Mouse (Mus musculus): ENCODE results near the gene Gm16867. TPM values are rescaled to one million over a fixed set of nuclear protein-coding genes. Genes with fewer than 3 reads are reported as not detected.
"Not testable (repeated sequence)": the region's sequence is repeated elsewhere in the genome, so short reads cannot be mapped to it uniquely, and the experiment has no call there.

The Gm16867 gene
- polyA plus RNA-seq, 1 experiment from 2014 or later = not detected

- not testable (repeated sequence) for DNase-seq (ENCODE audit: low spot score); H3K4me2 ChIP-seq (ENCODE audit: low read depth, low read length); H3K27ac ChIP-seq (replicated peaks; ENCODE audit: low read depth, low read length); H3K27me3 ChIP-seq (replicated peaks; ENCODE audit: control insufficient read depth, insufficient read depth, low read length); H3K9ac ChIP-seq (ENCODE audit: low read depth, low read length); ATAC-seq (ENCODE audit: low read depth); H3K36me3 ChIP-seq (ENCODE audit: control insufficient read depth, insufficient read depth, low read length); H3K4me1 ChIP-seq (ENCODE audit: control insufficient read depth, insufficient read depth, low read length); H3K4me3 ChIP-seq (ENCODE audit: low read depth, low read length); H3K9me3 ChIP-seq (ENCODE audit: control insufficient read depth, low read length)
- no CpG with 5 or more reads among the region's 18 CpGs for WGBS
Measured at GRCm38 (mm10) chr14:69485466-69486135, 17.6 kb downstream of the Gm16867 start.

GRCm38 (mm10) chr14:69473941-69474646 is 29.1 kb downstream of the Gm16867 start:
- not testable (repeated sequence) for H3K4me3 ChIP-seq (ENCODE audit: low read depth, low read length); DNase-seq (ENCODE audit: low spot score); H3K9me3 ChIP-seq (ENCODE audit: control insufficient read depth, low read length); H3K9ac ChIP-seq (ENCODE audit: low read depth, low read length); H3K4me2 ChIP-seq (ENCODE audit: low read depth, low read length); H3K36me3 ChIP-seq (ENCODE audit: control insufficient read depth, insufficient read depth, low read length); H3K27me3 ChIP-seq (replicated peaks; ENCODE audit: control insufficient read depth, insufficient read depth, low read length); H3K4me1 ChIP-seq (ENCODE audit: control insufficient read depth, insufficient read depth, low read length); H3K27ac ChIP-seq (replicated peaks; ENCODE audit: low read depth, low read length)
- no CpG with 5 or more reads among the region's 11 CpGs for WGBS
- peak; percentile 91 for ATAC-seq (ENCODE audit: low read depth)

DNA sequence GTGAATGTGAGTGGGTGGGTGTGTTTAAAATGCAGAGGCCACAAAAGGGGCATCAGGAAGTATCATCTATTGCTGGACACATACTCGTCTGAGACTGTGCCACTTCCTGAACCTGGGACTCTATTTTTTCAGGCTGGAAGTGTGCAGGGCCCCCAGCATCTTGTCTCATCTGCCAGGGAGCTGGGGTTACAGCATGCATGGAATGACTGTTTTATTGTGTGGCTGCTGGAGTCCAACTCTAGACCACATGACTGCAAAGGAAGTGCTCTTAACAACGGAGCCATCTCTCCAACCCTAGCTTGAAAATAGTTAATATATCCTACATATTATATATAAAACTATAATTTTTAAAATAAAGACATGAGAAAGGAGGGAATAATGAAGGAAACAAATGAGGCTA is 29.8 kb downstream of the Gm16867 start:
- not testable (repeated sequence) for H3K4me3 ChIP-seq (ENCODE audit: low read depth, low read length); H3K27me3 ChIP-seq (replicated peaks; ENCODE audit: control insufficient read depth, insufficient read depth, low read length); H3K36me3 ChIP-seq (ENCODE audit: control insufficient read depth, insufficient read depth, low read length); H3K4me1 ChIP-seq (ENCODE audit: control insufficient read depth, insufficient read depth, low read length); H3K9ac ChIP-seq (ENCODE audit: low read depth, low read length); H3K4me2 ChIP-seq (ENCODE audit: low read depth, low read length); H3K9me3 ChIP-seq (ENCODE audit: control insufficient read depth, low read length); H3K27ac ChIP-seq (replicated peaks; ENCODE audit: low read depth, low read length); ATAC-seq (ENCODE audit: low read depth); DNase-seq (ENCODE audit: low spot score)
- WGBS = no CpG with 5 or more reads among the region's 2 CpGs

DNA sequence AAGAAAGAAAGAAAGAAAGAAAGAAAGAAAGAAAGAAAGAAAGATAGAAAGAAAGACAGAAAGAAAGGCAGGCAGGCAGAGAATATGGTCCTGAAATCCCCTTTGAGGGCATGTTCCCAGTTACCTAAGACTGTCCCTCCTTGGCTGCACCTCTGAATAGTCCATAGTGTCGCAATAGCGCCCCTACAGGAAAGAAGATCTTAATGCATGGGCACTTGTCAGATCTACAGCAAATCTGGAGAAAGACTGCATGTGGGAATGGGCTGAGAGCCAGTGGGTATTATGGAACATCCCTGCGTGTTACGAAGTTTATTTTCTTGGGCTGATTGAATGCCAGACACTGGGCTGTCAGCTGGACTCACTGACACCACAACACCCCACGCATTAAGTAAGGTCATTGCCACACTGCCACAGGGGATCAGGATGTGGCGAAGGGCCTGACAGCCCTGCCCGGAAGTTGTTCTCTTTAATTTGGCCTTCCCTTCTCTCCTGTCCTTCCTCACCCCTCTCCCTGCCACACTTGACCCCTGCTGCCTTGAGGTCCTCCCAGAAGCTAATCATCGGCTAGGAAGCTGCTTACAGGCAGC is 32.9 kb downstream of the Gm16867 start:
- no CpG with 5 or more reads among the region's 8 CpGs for WGBS
- not testable (repeated sequence) for ATAC-seq (ENCODE audit: low read depth); H3K27me3 ChIP-seq (replicated peaks; ENCODE audit: control insufficient read depth, insufficient read depth, low read length); DNase-seq (ENCODE audit: low spot score); H3K4me2 ChIP-seq (ENCODE audit: low read depth, low read length); H3K27ac ChIP-seq (replicated peaks; ENCODE audit: low read depth, low read length); H3K9ac ChIP-seq (ENCODE audit: low read depth, low read length); H3K36me3 ChIP-seq (ENCODE audit: control insufficient read depth, insufficient read depth, low read length); H3K9me3 ChIP-seq (ENCODE audit: control insufficient read depth, low read length); H3K4me3 ChIP-seq (ENCODE audit: low read depth, low read length); H3K4me1 ChIP-seq (ENCODE audit: control insufficient read depth, insufficient read depth, low read length)

DNA sequence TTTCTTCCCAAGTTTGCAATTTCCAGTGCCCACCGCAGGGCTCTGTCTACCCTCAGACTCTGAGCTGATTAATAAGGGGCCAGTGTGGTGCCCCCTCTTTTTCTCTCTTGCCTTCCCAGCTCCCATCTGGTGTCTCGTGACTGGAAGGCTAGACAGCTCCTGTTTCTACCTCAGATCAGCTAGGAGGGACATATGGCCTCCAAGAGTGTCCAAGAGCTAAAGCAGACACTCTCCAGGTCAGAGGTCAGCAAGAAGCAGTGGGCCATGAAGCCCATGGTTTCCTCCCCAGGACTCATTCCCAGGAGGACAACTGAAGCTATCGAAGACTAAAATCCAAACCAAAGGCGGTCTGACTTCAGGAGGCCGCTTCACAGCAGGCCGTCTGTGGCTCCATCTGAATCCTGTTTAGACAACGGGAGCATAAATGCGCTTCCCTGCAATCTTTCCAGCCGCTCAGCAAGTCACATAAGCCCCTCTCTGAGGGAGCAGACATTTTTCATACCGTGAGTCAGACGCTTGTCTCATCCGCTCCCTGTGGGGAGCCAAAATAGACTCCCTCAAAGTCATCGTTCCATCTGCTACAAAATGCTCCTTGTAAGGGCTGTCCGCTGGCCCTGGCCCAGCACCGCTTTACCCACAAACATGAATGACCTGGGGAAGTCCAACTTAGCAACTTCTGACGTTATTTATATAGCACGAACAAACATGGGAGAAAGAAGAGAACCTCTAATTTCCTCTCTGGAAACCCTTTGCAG is 35.4 kb downstream of the Gm16867 start:
- H3K9ac ChIP-seq (ENCODE audit: low read depth, low read length); DNase-seq (ENCODE audit: low spot score); H3K4me2 ChIP-seq (ENCODE audit: low read depth, low read length); H3K27me3 ChIP-seq (replicated peaks; ENCODE audit: control insufficient read depth, insufficient read depth, low read length); H3K4me1 ChIP-seq (ENCODE audit: control insufficient read depth, insufficient read depth, low read length); H3K4me3 ChIP-seq (ENCODE audit: low read depth, low read length); H3K9me3 ChIP-seq (ENCODE audit: control insufficient read depth, low read length); ATAC-seq (ENCODE audit: low read depth); H3K36me3 ChIP-seq (ENCODE audit: control insufficient read depth, insufficient read depth, low read length); H3K27ac ChIP-seq (replicated peaks; ENCODE audit: low read depth, low read length): not testable (repeated sequence)
- WGBS = no CpG with 5 or more reads among the region's 17 CpGs

- not testable (repeated sequence) for H3K4me1 ChIP-seq (ENCODE audit: control insufficient read depth, insufficient read depth, low read length); H3K9me3 ChIP-seq (ENCODE audit: control insufficient read depth, low read length); DNase-seq (ENCODE audit: low spot score); H3K36me3 ChIP-seq (ENCODE audit: control insufficient read depth, insufficient read depth, low read length); H3K27ac ChIP-seq (replicated peaks; ENCODE audit: low read depth, low read length); H3K27me3 ChIP-seq (replicated peaks; ENCODE audit: control insufficient read depth, insufficient read depth, low read length); H3K4me3 ChIP-seq (ENCODE audit: low read depth, low read length); H3K9ac ChIP-seq (ENCODE audit: low read depth, low read length); ATAC-seq (ENCODE audit: low read depth); H3K4me2 ChIP-seq (ENCODE audit: low read depth, low read length)
- WGBS = no CpG with 5 or more reads among the region's 4 CpGs
Measured at GRCm38 (mm10) chr14:69464465-69464864, 38.7 kb downstream of the Gm16867 start.

DNA sequence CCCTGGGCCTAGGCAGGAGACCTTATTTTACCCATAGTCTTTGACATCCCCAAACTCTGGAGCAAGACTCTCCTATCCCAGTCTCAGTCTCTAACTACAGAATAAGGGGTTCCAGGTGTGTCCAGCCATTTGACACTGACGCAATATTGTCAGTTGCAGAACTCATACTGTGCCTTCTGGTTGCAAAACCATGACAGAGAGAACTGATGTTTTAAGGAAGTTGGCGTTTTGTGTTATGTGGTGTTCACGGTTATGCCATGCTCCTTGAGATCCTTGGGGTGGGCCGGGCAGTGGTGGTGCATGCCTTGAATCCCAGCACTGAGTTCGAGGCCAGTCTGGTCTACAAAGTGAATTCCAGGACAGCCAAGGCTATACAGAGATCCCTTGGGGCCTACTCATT is 45.5 kb downstream of the Gm16867 start:
- not testable (repeated sequence) for H3K36me3 ChIP-seq (ENCODE audit: control insufficient read depth, insufficient read depth, low read length); H3K4me3 ChIP-seq (ENCODE audit: low read depth, low read length); H3K4me1 ChIP-seq (ENCODE audit: control insufficient read depth, insufficient read depth, low read length); H3K9me3 ChIP-seq (ENCODE audit: control insufficient read depth, low read length); H3K27me3 ChIP-seq (replicated peaks; ENCODE audit: control insufficient read depth, insufficient read depth, low read length); H3K9ac ChIP-seq (ENCODE audit: low read depth, low read length); H3K4me2 ChIP-seq (ENCODE audit: low read depth, low read length); DNase-seq (ENCODE audit: low spot score); ATAC-seq (ENCODE audit: low read depth); H3K27ac ChIP-seq (replicated peaks; ENCODE audit: low read depth, low read length)
- WGBS = no CpG with 5 or more reads among the region's 5 CpGs

DNA sequence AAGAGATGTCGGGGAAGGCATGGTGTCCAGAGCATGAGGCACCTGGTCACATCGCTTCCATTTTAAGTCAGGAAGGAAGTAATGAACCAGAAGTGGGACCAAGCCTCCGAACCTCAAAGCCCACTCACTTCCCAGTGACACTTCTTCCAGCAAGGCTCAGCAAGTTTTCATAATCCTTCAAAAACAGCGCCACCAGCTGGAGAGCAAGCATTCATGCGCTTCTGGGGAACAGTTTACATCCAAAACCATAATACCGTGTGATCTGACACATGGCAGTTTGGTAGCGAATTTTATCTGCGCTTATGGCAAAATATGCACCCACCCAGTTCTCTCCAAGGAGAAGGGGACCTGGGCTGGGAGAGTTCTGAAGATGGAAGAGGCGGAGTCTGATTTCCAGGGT is 48.5 kb downstream of the Gm16867 start:
- H3K9ac ChIP-seq (ENCODE audit: low read depth, low read length); H3K27ac ChIP-seq (replicated peaks; ENCODE audit: low read depth, low read length); H3K36me3 ChIP-seq (ENCODE audit: control insufficient read depth, insufficient read depth, low read length); DNase-seq (ENCODE audit: low spot score); H3K9me3 ChIP-seq (ENCODE audit: control insufficient read depth, low read length); H3K4me3 ChIP-seq (ENCODE audit: low read depth, low read length); H3K4me1 ChIP-seq (ENCODE audit: control insufficient read depth, insufficient read depth, low read length); H3K4me2 ChIP-seq (ENCODE audit: low read depth, low read length); ATAC-seq (ENCODE audit: low read depth); H3K27me3 ChIP-seq (replicated peaks; ENCODE audit: control insufficient read depth, insufficient read depth, low read length): not testable (repeated sequence)
- no CpG with 5 or more reads among the region's 9 CpGs for WGBS

Data from embryonic facial prominence, embryonic 14.5 days (tissue).